Comparison of ENCODE assay signal across 8 mouse cellular contexts in the genomic region with DNA sequence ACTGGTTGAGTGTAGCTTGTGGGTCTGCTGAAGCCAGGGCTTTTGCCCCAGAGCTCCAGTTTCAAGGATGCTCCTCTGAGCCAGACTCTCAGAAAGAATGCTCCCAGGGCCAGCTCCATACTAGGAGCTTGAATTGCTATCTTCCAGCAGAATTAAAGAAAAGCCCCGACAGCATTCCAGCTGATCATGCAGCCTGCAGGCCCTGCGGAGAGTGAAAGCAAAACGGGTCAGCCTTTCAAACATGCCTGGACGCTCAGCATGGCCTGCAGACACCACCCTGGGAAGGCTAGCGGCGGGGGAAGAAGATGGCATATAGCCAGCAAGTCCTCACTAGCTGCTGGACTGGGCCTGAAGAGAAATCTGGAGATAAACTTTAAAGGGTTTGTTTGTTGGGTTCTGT. TPM values are rescaled to one million over a fixed set of nuclear protein-coding genes. Genes with fewer than 3 reads are reported as not detected.
DNase-seq lines count a peak whose midpoint lies in the region; ATAC-seq and TF ChIP-seq lines count a peak whose summit lies in the region.

No protein-coding gene starts in this region.

- no peaks in the 10 kb centered on the region for H3K36me3 ChIP-seq in kidney, embryonic 16.5 days (ENCODE audit: insufficient read depth, low read length)

- peak; percentile 17 for DNase-seq in cerebellum, adult 8-10 months
- no peak for DNase-seq in cerebellum, adult 18-20 months
- DNase-seq in right cerebral cortex, postnatal 10 days (ENCODE audit: low spot score in 2 of 2): peak; percentile 56 to 58
- no peak for DNase-seq in right cerebral cortex, postnatal 36 days (ENCODE audit: low spot score in 2 of 2)
- DNase-seq in embryo, embryonic 9.5 days (ENCODE audit: extremely low spot score): no peak
- no peak for DNase-seq in right cerebral cortex, adult 18-20 months

- H3K4me3 ChIP-seq in kidney, embryonic 16.5 days (ENCODE audit: low read length): no peak overlapping the region
- no peak overlapping the region for H3K4me3 ChIP-seq in olfactory bulb, adult 2 months (ENCODE audit: insufficient read depth, low read depth, low read length)

- no peak overlapping the region for H3K9ac ChIP-seq in kidney, embryonic 16.5 days (replicated peaks; ENCODE audit: low read length)

- 0 out of 2 replicates have a peak, but pooled peaks have one; percentile 33 for ATAC-seq in kidney, embryonic 16.5 days (ENCODE audit: low FRiP score, low TSS enrichment)

- H3K9me3 ChIP-seq in kidney, embryonic 16.5 days (ENCODE audit: low read length): no peaks in the 10 kb centered on the region

- no peak for TF ChIP-seq POLR2A in olfactory bulb, adult 2 months (IDR thresholded peaks at IDR 0.05; ENCODE audit: insufficient read depth, low read depth, low read length)

- H3K4me2 ChIP-seq in kidney, embryonic 16.5 days (replicated peaks; ENCODE audit: low read depth, low read length): no peak overlapping the region

- H3K4me1 ChIP-seq in kidney, embryonic 16.5 days (ENCODE audit: insufficient read depth, low read length): 0 out of 2 replicates have a peak, but pooled peaks cover 3% of the 10 kb centered on the region
- peaks cover 35% of the 10 kb centered on the region for H3K4me1 ChIP-seq in olfactory bulb, adult 2 months (ENCODE audit: control insufficient read depth, insufficient read depth, low read length)

- TF ChIP-seq CTCF in olfactory bulb, adult 2 months (IDR thresholded peaks at IDR 0.05; ENCODE audit: insufficient read depth, low read depth, low read length): no peak

- no peak overlapping the region for H3K27ac ChIP-seq in kidney, embryonic 16.5 days (ENCODE audit: low read length)
- peak overlapping the region; percentile 38; the same call in 1 of the 2 replicates for H3K27ac ChIP-seq in olfactory bulb, adult 2 months (ENCODE audit: insufficient read depth, low read depth, low read length)

- 41% methylated on average over 6 of the region's 6 CpGs for WGBS in kidney, embryonic 16.5 days
- WGBS in olfactory bulb, adult 2 months: 39% methylated on average over 6 of the region's 6 CpGs

- H3K27me3 ChIP-seq in kidney, embryonic 16.5 days (ENCODE audit: insufficient read depth, low read length): no peaks in the 10 kb centered on the region

RNA-seq across cellular contexts. Expression of gene Fam49a, which starts 55.0 kb away (rescaled TPM):
- polyA plus RNA-seq in kidney, embryonic 16.5 days (2015; fragmentation: Nextera tagmentation; extraction: Ambion mirVana): 7.2 and 8.8 TPM in 2 replicates
- not detected in 2 replicates for polyA plus RNA-seq in olfactory bulb, adult 2 months (2012; ENCODE audit: insufficient read depth, insufficient read length, low replicate concordance, missing spikeins)

Comparison
In these comparisons a context has a peak if more than half of its experiments do, and no peak if none do; other contexts are left out.
1. DNase-seq: peak in cerebellum, adult 8-10 months (single experiment) and right cerebral cortex, postnatal 10 days (2 of 2); none in cerebellum, adult 18-20 months (0 of 2), right cerebral cortex, postnatal 36 days (0 of 2), embryo, embryonic 9.5 days (single experiment) and right cerebral cortex, adult 18-20 months (single experiment).